In the genomic region with DNA sequence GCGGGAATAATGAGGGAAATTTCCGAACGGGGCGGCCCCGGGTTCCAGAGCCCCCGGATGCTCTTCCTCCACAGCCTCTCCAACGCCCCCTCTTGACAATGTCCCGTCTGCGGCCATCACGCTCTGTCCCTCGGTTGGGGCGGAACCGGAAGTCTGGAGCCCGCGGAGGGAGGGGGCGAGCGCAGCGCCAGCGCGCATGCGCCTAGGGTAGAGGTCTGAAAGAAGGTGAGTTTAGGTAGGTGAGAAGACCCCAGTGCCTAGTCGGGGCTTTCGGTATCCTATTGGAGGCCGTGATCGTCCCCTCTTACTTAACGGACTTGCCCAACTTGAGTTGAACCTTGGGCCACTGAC, we compare ENCODE assay signal across 8 mouse cellular contexts. TPM values are rescaled to one million over a fixed set of nuclear protein-coding genes. Genes with fewer than 3 reads are reported as not detected.
A peak's percentile ranks its signal among the peaks of the same experiment; 100 is the strongest.
DNase-seq lines count a peak whose midpoint lies in the region; ATAC-seq and TF ChIP-seq lines count a peak whose summit lies in the region.

Bcdin3d (minus strand) TSS at position 155 of the 351 bp plus-strand sequence.

- peak within 1 kb of the TSS; percentile 81 for H3K4me3 ChIP-seq in embryonic facial prominence, embryonic 13.5 days
- peak within 1 kb of the TSS; percentile 81 for H3K4me3 ChIP-seq in limb, embryonic 15.5 days
- peak within 1 kb of the TSS; percentile 63 for H3K4me3 ChIP-seq in midbrain, postnatal 0 days (ENCODE audit: low read depth, low read length)

- no peaks in the 10 kb centered on the region for H3K27me3 ChIP-seq in embryonic facial prominence, embryonic 13.5 days
- H3K27me3 ChIP-seq in limb, embryonic 15.5 days = no peaks in the 10 kb centered on the region
- H3K27me3 ChIP-seq in midbrain, postnatal 0 days (ENCODE audit: insufficient read depth, low read length) = no peaks in the 10 kb centered on the region

- H3K36me3 ChIP-seq in embryonic facial prominence, embryonic 13.5 days = peaks cover 17% of the 10 kb centered on the region
- H3K36me3 ChIP-seq in limb, embryonic 15.5 days = peaks cover 15% of the 10 kb centered on the region
- no peaks in the 10 kb centered on the region for H3K36me3 ChIP-seq in midbrain, postnatal 0 days (ENCODE audit: insufficient read depth, low read length)

- peak within 1 kb of the TSS; percentile 72 for H3K4me2 ChIP-seq in embryonic facial prominence, embryonic 13.5 days
- peak within 1 kb of the TSS; percentile 64 for H3K4me2 ChIP-seq in limb, embryonic 15.5 days
- H3K4me2 ChIP-seq in midbrain, postnatal 0 days (ENCODE audit: low read depth, low read length, poor library complexity, severe bottlenecking) = peak within 1 kb of the TSS; percentile 55

- peak; percentile 67 for TF ChIP-seq CTCF in midbrain, postnatal 0 days (IDR thresholded peaks at IDR 0.05)

- peak; percentile 80 for ATAC-seq in embryonic facial prominence, embryonic 13.5 days (ENCODE audit: insufficient number of reproducible peaks, insufficient read depth, low FRiP score, low TSS enrichment, low read depth)
- peak; percentile 82 for ATAC-seq in limb, embryonic 15.5 days (ENCODE audit: insufficient number of reproducible peaks, low FRiP score, low TSS enrichment, low read depth)
- peak; percentile 90 for ATAC-seq in midbrain, postnatal 0 days (ENCODE audit: low FRiP score)

- peak within 1 kb of the TSS; percentile 93 for H3K27ac ChIP-seq in embryonic facial prominence, embryonic 13.5 days
- peak within 1 kb of the TSS; percentile 92 for H3K27ac ChIP-seq in limb, embryonic 15.5 days
- H3K27ac ChIP-seq in midbrain, postnatal 0 days (ENCODE audit: low read depth, low read length) = peak within 1 kb of the TSS; percentile 67

- H3K4me1 ChIP-seq in embryonic facial prominence, embryonic 13.5 days = peaks cover 13% of the 10 kb centered on the region
- H3K4me1 ChIP-seq in limb, embryonic 15.5 days = peaks cover 13% of the 10 kb centered on the region
- H3K4me1 ChIP-seq in midbrain, postnatal 0 days (ENCODE audit: insufficient read depth, low read length) = no peaks in the 10 kb centered on the region

- peak; percentile 92 for DNase-seq in 3T3-L1 (ENCODE audit: low read depth, low spot score)
- DNase-seq in adrenal gland, postnatal 25 days = peak; percentile 89
- peak; percentile 83 to 87 for DNase-seq in heart, adult 9 months (ENCODE audit: low spot score in 2 of 2)
- peak; percentile 88 for DNase-seq in kidney, adult 9 months
- DNase-seq in midbrain, postnatal 0 days (ENCODE audit: low spot score) = peak; percentile 94
- peak; percentile 85 to 89 for DNase-seq in spleen, postnatal 36 days (ENCODE audit: low spot score in 2 of 2)

- 0 out of 2 replicates have a peak, but pooled peaks cover 2% of the 10 kb centered on the region for H3K9me3 ChIP-seq in embryonic facial prominence, embryonic 13.5 days
- no peaks in the 10 kb centered on the region for H3K9me3 ChIP-seq in limb, embryonic 15.5 days
- no peaks in the 10 kb centered on the region for H3K9me3 ChIP-seq in midbrain, postnatal 0 days (ENCODE audit: low read length)

- WGBS in embryonic facial prominence, embryonic 13.5 days = under 1% methylated on average over 26 of the region's 26 CpGs
- under 1% methylated on average over 26 of the region's 26 CpGs for WGBS in limb, embryonic 15.5 days
- WGBS in midbrain, postnatal 0 days = 1% methylated on average over 25 of the region's 26 CpGs

- peak within 1 kb of the TSS; percentile 90 for H3K9ac ChIP-seq in embryonic facial prominence, embryonic 13.5 days
- peak within 1 kb of the TSS; percentile 78 for H3K9ac ChIP-seq in limb, embryonic 15.5 days
- H3K9ac ChIP-seq in midbrain, postnatal 0 days (replicated peaks; ENCODE audit: low read length, poor library complexity, severe bottlenecking) = peak within 1 kb of the TSS; percentile 68

RNA-seq across cellular contexts. Expression of gene Bcdin3d, which starts in this region (rescaled TPM):
- total RNA-seq in adrenal gland, postnatal 25 days (2021) = 6.2 and 7.7 TPM in 2 replicates
- polyA plus RNA-seq in embryonic facial prominence, embryonic 13.5 days (2015; fragmentation: Nextera tagmentation; extraction: Ambion mirVana) = 16.3 and 17.3 TPM in 2 replicates
- 12.7 and 15.1 TPM in 2 replicates for polyA plus RNA-seq in limb, embryonic 15.5 days (2015; fragmentation: Nextera tagmentation; extraction: Ambion mirVana)
- 11.7 and 12.4 TPM in 2 replicates for total RNA-seq in midbrain, postnatal 0 days (2014; rRNA removed)
- 12.6 and 14.6 TPM in 2 replicates for polyA plus RNA-seq in midbrain, postnatal 0 days (2015; fragmentation: Nextera tagmentation; extraction: Ambion mirVana)

Comparison
In these comparisons a context has a peak if more than half of its experiments do, and no peak if none do; other contexts are left out.
1. Peak in every context shown above with its lines: DNase-seq, ATAC-seq, H3K4me3 ChIP-seq and H3K27ac ChIP-seq.